Mouse (Mus musculus) adrenal gland, adult (tissue): Measurements from ENCODE around the gene Relt.
A peak's percentile ranks its signal among the peaks of the same experiment; 100 is the strongest.

Source experiments
- DNase-seq, 2 experiments: peaks; one replicate each; pipeline ENCODE4 v3.0.0; 2022 to 2023; ENCODE audit warnings: low spot score in 1 of 2; ENCODE audit not compliant: inconsistent age in 2 of 2

Relt gene

GRCm38 (mm10) chr7:100876293-100876692 is 13.0 kb upstream of the Relt start:
- DNase-seq, result peak in 1 of 2 experiments; percentile 61

- DNase-seq, result no peak
These were observed 12.6 kb upstream of the Relt start for GRCm38 (mm10) chr7:100875822-100876221.

GRCm38 (mm10) chr7:100873197-100873596 is 10.0 kb upstream of the Relt start:
- no peak for DNase-seq

GRCm38 (mm10) chr7:100871892-100872291 is 8.6 kb upstream of the Relt start:
- DNase-seq, result peak; percentile 60 to 90

GRCm38 (mm10) chr7:100871355-100871754 is 8.1 kb upstream of the Relt start:
- peak in 1 of 2 experiments; percentile 44 for DNase-seq

- DNase-seq, result no peak
These were observed 6.8 kb upstream of the Relt start for GRCm38 (mm10) chr7:100869877-100870629.

- peak in 1 of 2 experiments; percentile 62 for DNase-seq
These were observed 5.3 kb upstream of the Relt start for GRCm38 (mm10) chr7:100868551-100868950.

- no peak for DNase-seq
These were observed 4.3 kb upstream of the Relt start for GRCm38 (mm10) chr7:100867561-100867960.

GRCm38 (mm10) chr7:100866675-100867074 is 3.4 kb upstream of the Relt start:
- peak; percentile 68 to 89 for DNase-seq

- DNase-seq, result no peak
These were observed 893 bp downstream of the Relt start for GRCm38 (mm10) chr7:100862353-100862752.

- DNase-seq, result no peak
These were observed 2.0 kb downstream of the Relt start for GRCm38 (mm10) chr7:100861209-100861608.

- no peak for DNase-seq
These were observed 2.8 kb downstream of the Relt start for GRCm38 (mm10) chr7:100860450-100860849.

- DNase-seq, result peak in 1 of 2 experiments; percentile 52
These were observed 7.3 kb downstream of the Relt start for GRCm38 (mm10) chr7:100855795-100856573.

- no peak for DNase-seq
These were observed 7.9 kb downstream of the Relt start for GRCm38 (mm10) chr7:100855300-100855699.

GRCm38 (mm10) chr7:100854861-100855260 is 8.4 kb downstream of the Relt start:
- no peak for DNase-seq

- no peak for DNase-seq
These were observed 9.0 kb downstream of the Relt start for GRCm38 (mm10) chr7:100854137-100854814.

- DNase-seq, result no peak
These were observed 9.8 kb downstream of the Relt start for GRCm38 (mm10) chr7:100853396-100853795.

GRCm38 (mm10) chr7:100851481-100852356 is 11.5 kb downstream of the Relt start:
- DNase-seq, result no peak

GRCm38 (mm10) chr7:100849508-100849907 is 13.7 kb downstream of the Relt start:
- no peak for DNase-seq

- DNase-seq, result peak; percentile 71 to 91
These were observed 14.5 kb downstream of the Relt start for GRCm38 (mm10) chr7:100848744-100849143.

GRCm38 (mm10) chr7:100847131-100847530 is 16.1 kb downstream of the Relt start:
- peak; percentile 3 to 20 for DNase-seq
